Mouse (Mus musculus) urinary bladder, postnatal 36 days (tissue): ENCODE data around the gene 4933428G20Rik.

Experiments used
- DNase-seq, 2 experiments: peaks; one replicate each; pipeline ENCODE4 v3.0.0; 2022; ENCODE audit warnings: low spot score in 2 of 2, mixed read lengths in 1 of 2

Gene 4933428G20Rik

GRCm38 (mm10) chr11:97499865-97500719, at the start of gene 4933428G20Rik:
4933428G20Rik (minus strand) TSS chr11:97500340.
- DNase-seq, result no peak

- no peak for DNase-seq
These were observed 48.6 kb upstream of the 4933428G20Rik start for GRCm38 (mm10) chr11:97548757-97549156.

GRCm38 (mm10) chr11:97547957-97548706, 48.0 kb upstream of the 4933428G20Rik start:
- no peak for DNase-seq

GRCm38 (mm10) chr11:97546804-97547411, 46.8 kb upstream of the 4933428G20Rik start:
- DNase-seq, result no peak

- DNase-seq, result no peak
These were observed 45.8 kb upstream of the 4933428G20Rik start for GRCm38 (mm10) chr11:97545808-97546560.

- DNase-seq, result no peak
These were observed 43.7 kb upstream of the 4933428G20Rik start for GRCm38 (mm10) chr11:97543883-97544282.

- peak in 1 of 2 experiments; percentile 48 for DNase-seq
These were observed 43.1 kb upstream of the 4933428G20Rik start for GRCm38 (mm10) chr11:97543181-97543733.

GRCm38 (mm10) chr11:97542171-97543150, 42.3 kb upstream of the 4933428G20Rik start:
- DNase-seq, result no peak

- no peak for DNase-seq
These were observed 40.5 kb upstream of the 4933428G20Rik start for GRCm38 (mm10) chr11:97540604-97541003.

GRCm38 (mm10) chr11:97540136-97540535, 40.0 kb upstream of the 4933428G20Rik start:
- DNase-seq, result no peak

- no peak for DNase-seq
These were observed 39.5 kb upstream of the 4933428G20Rik start for GRCm38 (mm10) chr11:97539622-97540021.

GRCm38 (mm10) chr11:97537580-97538089, 37.5 kb upstream of the 4933428G20Rik start:
- DNase-seq, result no peak

GRCm38 (mm10) chr11:97536835-97537579, 36.9 kb upstream of the 4933428G20Rik start:
- no peak for DNase-seq

GRCm38 (mm10) chr11:97536083-97536747, 36.1 kb upstream of the 4933428G20Rik start:
- no peak for DNase-seq

GRCm38 (mm10) chr11:97535660-97536059, 35.5 kb upstream of the 4933428G20Rik start:
- DNase-seq, result no peak

GRCm38 (mm10) chr11:97535308-97535630, 35.1 kb upstream of the 4933428G20Rik start:
- no peak for DNase-seq

- no peak for DNase-seq
These were observed 34.5 kb upstream of the 4933428G20Rik start for GRCm38 (mm10) chr11:97534442-97535307.

GRCm38 (mm10) chr11:97533653-97534052, 33.5 kb upstream of the 4933428G20Rik start:
- no peak for DNase-seq
